Mouse (Mus musculus) frontal cortex, adult 2 months (tissue): ENCODE data around the gene Cd247. TPM values are rescaled to one million over a fixed set of nuclear protein-coding genes. Genes with fewer than 3 reads are reported as not detected.
"Not testable (repeated sequence)": the region's sequence is repeated elsewhere in the genome, so short reads cannot be mapped to it uniquely, and the experiment has no call there.

Experiments
- DNase-seq, 2 experiments: peaks; one replicate each; pipeline ENCODE4 v3.0.0; 2022; ENCODE audit warnings: low spot score in 1 of 2; ENCODE audit errors: extremely low spot score in 1 of 2
- polyA plus RNA-seq: library from polyadenylated mRNA; depleted of rRNA; stranded (reverse); fragments of >200 nt; gene quantifications from 2 replicates; pipeline ENCODE4 v1.2.3, GENCODE M21; 2012; rRNA removed

The Cd247 gene
- 0.26 and 0.44 TPM in 2 replicates for polyA plus RNA-seq

DNA sequence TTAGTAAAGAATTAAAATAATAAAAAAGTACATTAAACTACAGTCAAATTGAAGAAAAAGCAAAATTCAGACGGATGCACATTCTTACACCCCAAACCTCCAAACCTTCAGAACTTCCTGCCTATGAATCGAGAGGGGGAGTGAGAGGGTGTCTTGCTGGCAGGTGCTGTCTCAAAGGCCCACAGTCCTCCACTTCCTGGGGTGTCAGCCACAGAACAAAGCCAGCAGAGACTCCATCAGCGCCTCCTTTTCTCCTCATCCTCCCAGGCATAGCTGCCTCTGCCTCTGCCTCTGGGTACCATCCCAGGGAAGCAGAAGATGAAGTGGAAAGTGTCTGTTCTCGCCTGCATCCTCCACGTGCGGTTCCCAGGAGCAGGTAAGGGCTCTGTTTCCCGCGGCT is at the start of gene Cd247:
Cd247 (plus strand) TSS at position 171 of the 400 bp plus-strand sequence.
- no peak for DNase-seq

DNA sequence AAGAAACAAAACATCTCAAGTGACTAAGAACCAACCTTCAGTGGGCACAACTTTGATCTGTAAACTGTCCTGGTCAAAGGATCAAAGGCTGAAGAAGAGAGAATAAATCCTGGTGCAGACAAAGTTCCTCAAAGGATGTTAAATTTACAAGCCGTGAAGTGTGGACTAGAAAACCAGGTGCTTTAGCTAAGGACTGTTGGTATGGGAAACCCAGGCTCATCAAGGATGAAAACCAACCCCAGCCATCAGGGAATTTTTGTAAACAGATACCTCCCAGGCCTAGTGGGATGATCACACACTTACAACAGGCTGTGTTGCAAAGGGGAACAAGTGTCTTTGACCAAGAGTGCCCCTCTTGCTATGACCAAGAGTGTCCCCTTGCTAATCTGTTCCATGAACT is 49.5 kb upstream of the Cd247 start:
- no peak for DNase-seq

DNA sequence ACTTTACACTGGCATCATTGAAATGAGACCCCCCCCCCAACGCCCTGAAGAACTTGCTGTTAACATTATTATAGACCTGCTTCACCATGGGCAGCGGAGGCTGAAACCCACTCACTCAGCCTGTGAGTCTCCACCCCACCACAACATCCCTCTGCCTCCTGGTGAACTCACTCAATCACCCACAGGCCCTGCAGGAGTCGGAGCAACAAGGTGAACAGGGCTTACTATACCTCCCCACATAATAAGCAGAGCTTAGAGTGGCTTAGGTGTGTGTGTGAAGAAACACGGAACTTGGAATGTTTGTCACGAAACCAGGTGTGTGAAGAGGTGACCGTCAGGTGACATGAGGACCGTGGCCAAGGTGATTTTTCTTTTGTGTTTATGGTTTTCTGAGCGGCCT is 46.5 kb upstream of the Cd247 start:
- DNase-seq: no peak

DNA sequence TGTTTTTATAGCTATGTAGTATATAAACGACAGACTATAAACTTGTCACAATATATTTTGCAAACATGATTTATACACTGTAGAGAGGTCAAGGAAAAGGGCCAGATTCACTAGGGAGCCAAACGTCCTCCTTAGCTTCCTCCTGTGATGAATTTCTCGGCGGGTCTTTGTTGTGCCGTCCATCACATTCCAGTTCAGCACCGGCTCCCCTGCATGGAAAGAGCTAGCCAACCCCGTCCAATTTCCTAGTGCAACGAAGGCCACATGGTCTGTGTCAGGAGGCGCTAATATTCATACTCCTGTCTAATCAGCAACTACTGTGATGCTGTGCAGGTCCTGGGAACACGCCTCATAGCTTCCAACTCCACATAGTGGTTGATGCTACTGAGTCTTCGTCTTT is 40.4 kb upstream of the Cd247 start:
- no peak for DNase-seq

DNA sequence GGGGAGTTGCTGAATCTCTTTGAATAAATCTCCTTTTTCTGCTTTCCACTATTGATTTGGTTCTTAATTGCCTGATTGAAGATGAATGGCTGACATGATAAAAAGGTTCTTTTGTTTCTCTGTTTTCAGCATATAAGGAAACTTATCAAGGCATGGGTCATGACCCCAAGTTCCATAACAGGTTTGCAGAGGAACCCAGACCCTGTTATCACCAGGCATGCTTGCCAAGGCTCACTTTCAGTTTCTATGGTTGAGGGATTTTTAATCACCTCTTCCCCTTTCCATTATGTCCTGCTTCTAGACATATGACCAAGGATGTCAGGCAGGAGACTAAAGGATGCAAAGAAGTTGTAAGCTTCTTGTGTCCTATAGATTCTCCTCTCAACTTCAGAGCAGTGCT is 37.3 kb upstream of the Cd247 start:
- no peak for DNase-seq

DNA sequence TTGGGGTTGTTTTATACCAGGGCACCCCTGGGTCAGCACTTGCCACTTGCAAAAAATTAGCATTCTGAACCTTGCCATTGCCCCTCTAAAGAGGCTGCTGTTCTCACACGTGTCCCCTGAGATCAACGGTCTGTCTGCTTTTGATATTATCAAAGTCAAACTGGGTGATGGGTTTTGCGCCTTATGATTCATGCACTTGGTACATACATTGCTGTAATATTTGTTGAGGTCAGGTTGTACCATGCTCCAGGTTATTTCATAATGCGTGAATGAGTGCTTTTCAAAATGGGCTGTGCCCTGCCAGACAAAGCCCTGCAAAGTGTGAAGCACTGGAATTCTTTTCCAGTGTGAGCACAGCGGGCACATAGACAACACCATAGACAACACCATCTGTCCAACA is 36.6 kb upstream of the Cd247 start:
- no peak for DNase-seq

DNA sequence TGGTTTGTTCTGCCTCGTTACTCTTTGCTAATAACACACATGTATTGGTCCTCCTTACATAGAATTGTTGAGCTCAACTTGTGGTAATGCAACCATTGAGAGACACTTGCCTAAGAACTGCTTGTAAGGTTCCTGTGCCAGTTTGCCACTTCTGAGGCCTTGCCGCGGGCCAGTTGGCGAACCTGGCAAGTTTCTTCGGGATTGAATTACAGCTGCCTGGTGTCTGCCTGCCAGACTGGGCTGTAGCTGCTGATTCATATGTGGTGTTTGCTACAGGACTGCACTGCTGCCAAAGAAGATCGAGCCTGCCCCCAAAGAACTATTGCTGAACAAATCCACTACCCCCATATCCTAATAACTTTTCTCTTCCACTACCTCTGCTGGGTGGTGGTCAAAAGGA is 34.3 kb upstream of the Cd247 start:
- DNase-seq: no peak

DNA sequence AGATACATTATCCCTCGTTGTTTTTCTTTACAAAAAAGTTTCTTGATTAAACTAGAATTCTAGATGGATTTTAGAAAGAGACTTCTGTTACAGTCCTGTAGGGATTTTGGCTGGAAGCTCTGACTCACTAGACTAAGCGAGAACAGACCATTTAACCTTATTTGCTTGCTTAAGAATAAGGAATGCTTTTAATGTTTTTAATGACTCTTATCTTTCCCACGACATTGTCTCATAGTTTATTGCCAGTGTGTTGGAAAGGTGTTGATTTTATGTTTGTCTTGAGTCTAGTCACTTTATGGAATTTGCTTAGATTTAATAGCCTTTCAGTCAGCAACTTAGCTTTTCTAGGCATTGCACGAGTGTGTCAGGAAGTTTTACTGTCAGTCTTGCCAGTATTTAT is 33.3 kb upstream of the Cd247 start:
- no peak for DNase-seq

DNA sequence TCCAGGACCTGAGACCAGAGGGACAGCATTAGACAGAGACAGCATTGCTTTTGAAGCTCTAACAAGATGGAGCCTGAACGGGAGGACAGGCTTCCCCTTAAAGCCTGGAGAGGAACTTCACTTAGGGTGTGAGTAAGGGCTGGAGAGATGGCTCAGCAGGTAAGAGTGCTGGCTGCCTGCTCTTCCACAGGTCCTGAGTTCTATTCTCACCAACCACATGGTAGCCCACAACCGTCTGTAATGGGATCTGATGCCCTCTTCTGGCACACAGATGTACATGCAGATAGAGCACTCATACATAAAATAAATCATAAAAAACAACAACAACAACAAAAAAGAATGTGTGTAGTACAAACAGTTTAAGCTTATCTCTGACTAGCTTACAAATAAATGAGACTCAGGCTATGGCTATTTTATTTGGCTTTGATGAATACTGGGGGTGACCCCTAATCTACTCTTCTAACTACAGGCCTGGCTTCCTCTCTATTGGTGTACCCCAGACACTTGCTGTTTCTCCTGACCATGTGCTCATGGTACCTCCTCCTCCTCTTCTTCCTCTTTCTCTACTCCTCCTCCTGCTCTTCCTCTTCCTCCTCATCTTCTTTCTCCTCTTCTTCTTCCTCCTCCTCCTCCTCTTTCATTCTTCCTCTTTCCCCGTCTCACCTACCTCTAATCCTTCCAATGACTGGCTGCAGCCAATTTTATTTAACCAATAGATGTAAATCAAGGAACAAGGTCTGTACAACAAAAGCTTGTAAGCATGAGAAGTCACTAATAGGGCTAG is 26.8 kb upstream of the Cd247 start:
- DNase-seq: no peak

DNA sequence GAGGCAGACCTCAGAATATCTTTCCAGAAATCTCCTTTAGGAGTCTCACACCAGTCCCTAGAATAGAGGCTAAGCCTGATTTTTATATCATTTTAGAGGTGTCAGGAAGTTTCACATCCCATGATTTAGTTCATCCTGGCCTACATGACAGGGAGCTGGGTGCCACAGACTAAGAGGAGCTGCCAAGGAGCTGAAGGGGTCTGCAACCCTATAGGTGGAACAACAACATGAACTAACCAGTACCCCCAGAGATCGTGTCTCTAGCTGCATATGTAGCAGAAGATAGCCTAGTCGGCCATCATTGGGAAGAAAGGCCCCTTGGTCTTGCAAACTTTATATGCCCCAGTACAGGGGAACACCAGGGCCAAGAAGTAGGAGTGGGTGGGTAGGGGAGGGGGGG is 26.0 kb upstream of the Cd247 start:
- not testable (repeated sequence) for DNase-seq

DNA sequence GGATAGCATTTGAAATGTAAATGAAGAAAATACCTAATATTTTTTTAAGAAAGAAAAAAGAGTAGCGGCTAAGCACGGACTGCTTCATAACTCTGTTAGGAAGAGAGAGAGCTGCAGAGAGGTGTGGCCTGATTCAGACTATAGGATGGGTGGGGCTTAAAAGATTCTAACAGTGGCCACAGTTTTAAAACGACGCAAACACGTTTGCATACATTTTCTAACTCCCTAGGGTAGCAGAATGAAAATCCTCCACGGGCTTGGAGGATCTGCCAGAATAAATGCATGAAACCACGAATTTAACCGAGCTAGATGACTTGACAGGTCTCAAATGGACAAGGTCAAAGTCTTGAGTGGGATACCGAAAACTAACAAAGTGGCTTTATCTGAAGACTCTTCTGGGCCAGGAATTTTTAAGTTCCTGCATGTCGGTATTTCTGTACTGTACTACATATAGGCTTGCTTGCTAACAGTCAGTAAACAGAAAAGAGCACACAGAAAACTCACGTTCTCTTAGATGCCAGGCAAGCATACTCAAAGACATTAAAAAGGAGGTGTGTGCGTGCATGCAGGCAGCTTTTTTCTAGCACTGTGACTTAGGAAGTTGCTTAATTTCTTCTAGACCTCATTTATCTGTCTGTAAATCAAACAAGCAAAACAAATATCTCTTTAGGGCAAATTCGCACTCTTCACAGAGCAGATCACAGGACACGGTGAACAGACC is 25.4 kb upstream of the Cd247 start:
- no peak for DNase-seq

DNA sequence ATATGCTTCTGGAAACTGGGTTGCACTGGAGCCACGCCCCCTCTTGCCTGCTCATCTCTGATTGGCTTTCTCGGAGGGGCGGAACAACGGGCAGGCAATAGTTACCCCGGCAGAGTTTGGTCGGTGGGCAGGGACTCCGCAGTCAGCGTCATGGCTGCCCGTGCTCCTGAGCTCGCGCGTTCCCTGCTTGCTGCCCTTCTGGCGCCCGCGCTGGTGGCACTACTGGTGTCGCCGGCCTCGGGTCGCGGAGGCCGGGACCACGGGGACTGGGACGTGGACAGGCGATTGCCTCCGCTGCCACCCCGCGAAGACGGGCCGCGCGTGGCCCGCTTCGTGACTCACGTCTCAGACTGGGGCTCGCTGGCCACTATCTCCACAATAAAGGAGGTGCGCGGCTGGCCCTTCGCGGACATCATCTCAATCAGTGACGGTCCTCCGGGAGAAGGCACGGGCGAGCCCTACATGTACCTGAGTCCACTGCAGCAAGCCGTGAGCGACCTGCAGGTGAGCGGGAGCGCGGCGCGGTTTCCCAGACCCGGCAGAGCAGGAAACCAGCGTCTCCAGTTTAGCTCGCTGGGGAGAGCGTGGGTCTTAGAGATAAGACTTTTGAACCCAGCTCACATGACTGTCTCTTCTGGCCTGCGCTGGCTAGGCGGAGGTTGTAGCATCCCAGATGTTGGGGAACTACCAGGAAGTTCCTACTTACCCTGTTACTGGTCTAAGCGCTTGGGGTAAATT is 24.7 kb upstream of the Cd247 start, which contains the start of gene Creg1:
Creg1 (plus strand) TSS at position 112 of the 738 bp plus-strand sequence.
- DNase-seq: peak; percentile 92 to 94

DNA sequence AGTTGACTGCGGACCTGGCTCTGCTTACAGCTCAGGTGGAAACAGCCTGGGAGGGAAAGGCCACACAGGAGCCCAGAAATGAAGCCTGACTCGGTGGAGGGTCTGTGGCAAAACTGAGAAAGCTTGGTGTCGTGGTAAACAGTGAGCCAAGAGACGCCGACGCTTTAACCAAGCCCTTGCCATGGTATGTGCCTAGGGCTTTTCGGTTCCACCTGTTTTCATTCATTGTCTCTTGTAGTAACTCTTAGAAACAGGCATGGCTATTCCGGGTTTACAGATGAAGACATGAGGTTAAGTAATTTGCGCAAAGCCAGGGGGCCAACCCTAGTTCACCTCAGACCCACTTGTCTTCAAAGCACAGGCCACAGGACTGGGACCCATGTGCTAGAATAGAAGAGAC is 23.9 kb upstream of the Cd247 start:
- no peak for DNase-seq

DNA sequence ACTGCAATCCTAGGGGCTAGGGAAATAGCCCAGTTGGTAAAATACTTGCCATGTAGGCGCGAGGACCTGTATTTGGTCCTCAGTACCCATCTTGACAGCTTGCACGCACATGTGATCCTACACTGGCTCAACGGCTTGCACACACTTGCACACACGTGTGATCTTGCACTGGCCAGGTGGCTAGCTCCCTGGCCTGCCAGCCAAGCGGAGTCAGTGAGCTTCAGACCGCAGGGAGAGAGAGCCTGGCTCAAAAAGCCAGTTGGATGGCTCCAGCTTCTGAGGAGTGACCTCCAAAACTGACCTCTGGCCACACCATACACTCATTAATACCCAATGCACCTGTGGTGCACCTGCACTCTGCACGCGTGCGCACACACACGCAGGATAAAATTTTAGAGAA is 23.4 kb upstream of the Cd247 start:
- DNase-seq: no peak

DNA sequence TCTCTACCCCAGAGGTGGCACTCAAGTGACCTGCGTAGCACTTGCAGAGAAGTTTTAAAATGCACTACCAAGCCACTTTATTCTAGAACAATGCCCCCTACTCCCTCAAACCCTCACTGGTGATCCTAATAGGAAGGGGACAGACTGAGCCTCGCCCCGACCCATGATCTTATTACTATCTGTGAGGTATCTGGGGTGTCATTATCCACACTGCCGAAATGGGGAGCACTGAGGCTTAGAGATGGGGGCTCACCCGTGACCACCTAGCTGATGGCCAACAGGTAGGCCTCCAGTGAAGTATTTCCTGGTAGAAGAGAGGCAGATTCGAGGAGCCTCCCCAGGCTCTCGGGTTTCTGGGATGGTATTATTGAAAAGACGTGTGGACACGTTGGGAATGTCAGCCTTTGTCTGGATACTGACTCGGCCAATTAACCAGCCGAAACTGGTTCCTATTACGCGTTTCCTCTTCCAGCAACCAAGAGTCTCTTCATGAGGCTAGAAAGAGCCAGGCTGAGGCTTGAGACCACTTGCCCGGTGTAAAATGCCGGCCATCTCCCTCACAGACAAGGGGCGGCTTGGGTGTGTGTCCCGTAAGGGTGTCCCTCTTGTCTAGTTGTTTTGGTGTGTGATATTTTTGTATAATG is 22.7 kb upstream of the Cd247 start:
- no peak for DNase-seq

DNA sequence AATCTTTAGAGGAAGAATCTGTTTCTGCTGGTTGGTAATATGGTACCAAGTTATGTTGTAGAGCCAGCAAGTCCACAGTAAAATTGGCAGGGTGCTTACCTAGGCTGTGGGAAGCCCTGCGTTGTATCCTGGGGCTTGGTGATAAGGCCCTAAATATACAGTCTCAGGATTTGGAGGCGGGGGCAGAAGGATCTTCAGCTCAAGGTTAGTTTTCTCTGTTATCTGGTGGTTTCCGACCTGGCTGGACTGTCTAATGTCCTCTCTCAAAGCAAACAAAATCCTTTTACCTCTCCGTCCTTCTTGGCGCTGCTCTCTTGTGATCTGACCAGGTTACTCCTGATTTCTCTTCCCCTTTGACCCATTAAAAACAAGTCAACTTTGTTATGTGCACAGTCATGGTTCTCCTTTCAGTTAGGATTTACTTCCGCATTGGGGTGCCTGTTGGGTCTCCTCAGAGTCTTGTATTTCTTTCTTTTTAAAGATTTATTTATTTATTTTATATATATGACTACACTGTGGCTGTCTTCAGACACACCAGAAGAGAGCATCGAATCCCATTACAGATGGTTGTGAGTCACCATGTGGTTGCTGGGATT is 22.1 kb upstream of the Cd247 start:
- DNase-seq: no peak

DNA sequence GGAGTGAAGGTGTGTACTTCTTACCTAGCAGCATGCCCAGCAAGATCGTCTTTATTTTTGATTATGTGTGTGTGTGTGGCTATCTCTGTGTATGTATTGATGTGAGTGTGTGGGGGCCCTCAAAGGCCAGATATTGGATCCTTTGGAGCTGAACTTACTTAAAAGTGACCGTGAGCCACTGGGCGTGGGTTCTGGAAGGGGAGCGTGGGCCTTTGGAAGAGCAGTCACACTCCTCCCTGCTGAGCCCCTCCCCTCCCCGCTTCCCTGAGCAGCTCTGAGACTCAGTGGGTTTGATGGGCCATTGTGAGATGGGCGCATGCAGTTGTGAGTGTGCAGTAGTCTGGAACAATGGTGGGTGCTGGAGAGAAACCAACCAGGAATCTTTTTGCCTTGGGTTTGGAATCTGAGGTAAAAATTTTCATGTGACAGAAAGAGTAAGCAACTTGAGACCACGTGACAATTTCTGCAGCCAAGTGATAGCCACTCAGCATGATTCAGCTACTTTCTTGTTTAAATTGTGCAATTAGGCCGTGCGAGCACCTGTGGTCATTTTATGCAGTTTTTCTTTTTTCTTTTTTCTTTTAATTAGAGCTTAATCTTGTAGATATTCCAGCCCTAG is 19.5 kb upstream of the Cd247 start:
- no peak for DNase-seq

DNA sequence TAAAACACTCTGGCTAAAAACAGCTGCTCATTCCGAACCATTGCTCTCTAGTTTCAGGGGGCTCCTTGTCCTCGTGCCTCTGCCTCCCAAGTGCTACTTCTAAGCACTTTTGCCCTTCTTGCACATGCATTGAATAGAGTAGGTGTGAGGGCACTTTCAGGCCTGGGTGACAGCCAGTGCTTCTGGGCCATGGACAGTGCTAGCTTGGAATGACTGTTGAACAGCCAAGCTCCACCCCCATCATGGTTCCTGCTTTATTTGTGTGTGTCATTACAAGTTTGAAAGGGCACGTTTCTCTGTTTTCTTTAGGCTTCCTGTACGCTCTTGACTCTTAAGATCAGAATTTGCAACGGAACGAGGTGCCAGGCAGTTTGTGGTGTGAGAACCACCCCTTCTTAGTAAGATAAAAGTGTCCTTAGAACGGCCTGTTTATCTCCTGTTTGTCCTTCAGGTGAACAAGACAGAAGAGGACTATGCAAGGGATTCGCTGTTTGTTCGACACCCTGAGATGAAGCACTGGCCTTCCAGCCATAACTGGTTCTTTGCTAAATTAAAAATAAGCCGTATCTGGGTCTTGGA is 18.2 kb upstream of the Cd247 start:
- no peak for DNase-seq

DNA sequence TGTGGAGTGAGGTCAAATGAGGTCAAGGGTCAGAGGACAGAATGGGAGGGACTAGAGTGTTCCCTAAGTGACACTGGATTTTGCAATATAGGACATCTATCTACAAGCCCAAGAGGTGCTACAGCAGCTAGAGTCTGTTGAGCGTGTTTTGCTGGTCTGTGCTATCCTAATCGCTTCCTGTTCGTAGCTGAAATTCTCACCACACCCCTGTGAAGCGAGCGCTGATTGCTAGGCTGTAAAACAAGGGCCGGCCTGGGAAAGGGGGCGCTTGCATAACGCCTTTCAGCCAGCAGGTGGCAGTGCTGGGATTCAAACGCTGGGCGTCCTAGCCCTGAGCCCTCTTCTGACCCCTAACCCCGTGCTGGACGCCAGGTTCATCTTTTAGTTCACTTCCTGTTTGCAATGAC is 17.0 kb upstream of the Cd247 start:
- peak in 1 of 2 experiments; percentile 78 for DNase-seq

DNA sequence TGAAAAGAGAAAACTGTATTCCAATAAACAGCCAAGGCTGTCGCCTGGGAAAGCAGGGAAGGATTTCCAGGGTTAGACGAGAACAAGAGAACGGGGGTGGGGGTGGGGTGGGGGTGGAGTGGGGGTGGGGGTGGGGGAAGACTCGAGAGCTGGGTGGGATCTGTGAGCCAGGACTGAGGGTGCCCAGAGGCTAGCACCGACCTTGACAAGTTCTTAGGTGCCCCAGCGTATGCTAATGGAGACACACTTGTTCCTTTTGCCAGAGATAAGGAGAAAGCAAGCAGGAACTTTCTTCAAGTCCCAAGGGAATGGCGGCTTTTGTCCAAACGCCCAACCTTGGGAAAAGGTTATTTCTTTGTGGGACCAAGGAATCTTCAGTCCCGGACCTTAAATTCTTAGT is 16.5 kb upstream of the Cd247 start:
- DNase-seq: no peak
